In the genomic region with DNA sequence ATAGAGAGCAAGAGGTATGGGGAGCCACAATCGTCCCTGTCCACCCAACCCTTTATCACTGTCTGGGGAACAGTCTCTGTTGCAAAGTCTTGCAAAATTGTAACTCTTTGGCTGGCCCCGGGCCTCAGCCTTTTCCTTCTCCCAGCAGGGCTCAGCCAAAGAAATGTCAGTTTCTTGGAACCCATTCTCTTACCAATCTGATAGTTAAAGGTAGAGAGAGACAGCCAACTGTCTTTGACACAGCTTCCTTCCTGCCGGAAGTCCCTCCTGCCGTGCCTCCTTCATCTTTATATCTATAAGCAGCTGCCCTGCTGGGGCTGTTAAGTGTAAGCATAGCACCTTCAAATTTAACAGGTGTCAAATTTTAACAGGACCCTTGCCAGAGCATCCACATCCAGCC, we compare ENCODE assay signal across 10 mouse cellular contexts.
A peak's percentile ranks its signal among the peaks of the same experiment; 100 is the strongest.
DNase-seq lines count a peak whose midpoint lies in the region; ATAC-seq and TF ChIP-seq lines count a peak whose summit lies in the region.
"Had no signal": no experiment of that assay in that cellular context is flagged by ENCODE, and none has a peak within 500 bp of the region (broad histone marks: within the 10 kb centered on the region; RNA-seq: fewer than 3 reads in every experiment).

No protein-coding gene starts in this region.

- ATAC-seq in inflammation-experienced regulatory T-cells, adult 6 months, result peak; percentile 76
- no peak for ATAC-seq in granulocyte monocyte progenitor cell, adult 5-6 weeks (replicated peaks; ENCODE audit: poor library complexity, severe bottlenecking)
- ATAC-seq: hindbrain, postnatal 0 days had no signal

- TF ChIP-seq CTCF in layer of hippocampus, adult 2 months (conservative IDR thresholded peaks at IDR 0.05), result no peak

- no peak overlapping the region for H3K27ac ChIP-seq in layer of hippocampus, adult 2 months
- H3K27ac ChIP-seq: hindbrain, postnatal 0 days had no signal

- DNase-seq in adrenal gland, adult 2 months, result peak; percentile 54
- DNase-seq in adrenal gland, postnatal 25 days, result no peak
- peak; percentile 58 for DNase-seq in CD4-positive, CD25-positive, alpha-beta regulatory T cell, adult 2 months (ENCODE audit: low read depth, low spot score)
- peak; percentile 41 to 49 for DNase-seq in spleen, postnatal 10 days (ENCODE audit: low spot score in 2 of 2)
- DNase-seq in Muller cell, postnatal 12 days (ENCODE audit: inconsistent ontology term), result no peak
- no peak for DNase-seq in layer of hippocampus, adult 2 months (ENCODE audit: low spot score in 2 of 2)
- DNase-seq: right cerebral cortex, postnatal 4 days had no signal

- H3K4me3 ChIP-seq in layer of hippocampus, adult 2 months, result no peak overlapping the region

Comparison
In these comparisons a context has a peak if more than half of its experiments do, and no peak if none do; other contexts are left out.
1. DNase-seq: peak in adrenal gland, adult 2 months (single experiment), CD4-positive, CD25-positive, alpha-beta regulatory T cell, adult 2 months (single experiment) and spleen, postnatal 10 days (2 of 2); none in adrenal gland, postnatal 25 days (single experiment), Muller cell, postnatal 12 days (single experiment) and layer of hippocampus, adult 2 months (0 of 2).